Mouse (Mus musculus) thymus, postnatal 0 days (tissue): Measurements from ENCODE around the gene Catsperz. TPM values are rescaled to one million over a fixed set of nuclear protein-coding genes. Genes with fewer than 3 reads are reported as not detected.
"Not testable (repeated sequence)": the region's sequence is repeated elsewhere in the genome, so short reads cannot be mapped to it uniquely, and the experiment has no call there.

ENCODE experiments used
- DNase-seq: peaks from one replicate; pipeline ENCODE4 v3.0.0-alpha.2; 2015; ENCODE audit warnings: low spot score
- microRNA-seq: library from miRNA; unstranded; fragments of <30 nt; microRNA quantifications from one replicate; pipeline ENCODE4, GENCODE M21; 2016; ENCODE audit warnings: borderline number of aligned reads
- polyA plus RNA-seq: library from polyadenylated mRNA; unstranded; fragments of >200 nt; fragmentation: Nextera tagmentation; extraction: Ambion mirVana; gene quantifications from 2 replicates; pipeline ENCODE4 v1.2.1, GENCODE M21; 2015

Gene Catsperz
- polyA plus RNA-seq, 1 experiment from 2014 or later = 7.4 TPM

GRCm38 (mm10) chr19:6909021-6909420, 16.2 kb downstream of the Catsperz start:
- DNase-seq = no peak

DNA sequence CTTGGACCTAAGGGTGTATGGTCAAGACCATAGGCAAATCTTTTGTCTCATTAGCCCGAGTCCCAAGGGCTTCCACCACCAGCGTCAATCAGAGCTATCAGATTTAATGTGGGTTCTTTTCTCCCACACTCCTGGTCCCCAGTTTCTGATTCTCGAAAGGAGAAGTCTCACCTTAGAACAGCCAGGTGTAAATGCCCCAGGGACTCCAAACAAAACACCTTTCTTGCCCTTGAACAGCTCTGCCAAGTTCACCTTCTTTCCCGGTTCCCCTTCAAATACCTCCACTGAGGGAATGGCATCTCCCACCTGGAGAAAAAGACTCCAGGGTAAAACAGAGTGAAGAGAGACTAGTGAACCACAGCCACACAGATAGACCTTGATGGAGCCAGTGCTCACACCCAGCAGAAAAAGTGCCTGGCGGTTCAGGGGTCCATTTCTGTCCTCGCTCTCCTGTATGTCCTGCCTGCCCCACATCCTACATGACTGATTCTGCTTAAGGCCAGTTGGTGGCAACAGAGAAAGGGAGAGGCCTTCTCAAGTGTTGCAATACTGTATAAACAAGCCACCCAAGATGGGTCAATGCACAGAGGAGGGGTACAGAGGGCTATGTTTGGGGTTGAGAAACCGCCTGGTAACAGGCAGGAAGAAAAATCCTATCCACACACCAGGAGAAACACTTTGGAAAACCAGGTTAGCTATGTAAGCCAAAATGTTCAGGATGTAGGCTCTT, 17.2 kb downstream of the Catsperz start:
- DNase-seq = no peak

- no peak for DNase-seq
These were observed 18.1 kb downstream of the Catsperz start for GRCm38 (mm10) chr19:6907094-6907493.

DNA sequence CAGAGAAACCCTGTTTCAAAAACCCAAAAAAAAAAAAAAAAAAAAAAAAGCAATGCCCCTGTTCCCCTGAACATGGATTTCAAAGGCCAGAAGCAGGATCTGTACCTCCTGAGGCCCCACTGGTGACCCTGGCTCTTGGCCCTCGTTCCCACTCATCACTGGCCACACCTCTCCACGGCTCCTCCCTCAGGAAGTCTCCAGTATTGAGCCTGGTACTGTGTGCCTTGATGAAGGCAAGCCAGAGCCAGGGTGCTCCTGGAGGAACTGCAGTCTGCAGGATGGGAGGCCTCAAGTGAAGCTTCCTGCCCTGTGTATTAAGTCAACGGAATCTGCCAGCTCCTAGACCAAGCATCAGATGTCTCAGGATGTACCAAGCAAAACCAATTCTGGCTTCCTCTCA, 19.0 kb downstream of the Catsperz start:
- DNase-seq = no peak

- DNase-seq = no peak
These were observed 19.6 kb downstream of the Catsperz start for GRCm38 (mm10) chr19:6905498-6906159.

GRCm38 (mm10) chr19:6904846-6905245, 20.3 kb downstream of the Catsperz start:
- DNase-seq = no peak

DNA sequence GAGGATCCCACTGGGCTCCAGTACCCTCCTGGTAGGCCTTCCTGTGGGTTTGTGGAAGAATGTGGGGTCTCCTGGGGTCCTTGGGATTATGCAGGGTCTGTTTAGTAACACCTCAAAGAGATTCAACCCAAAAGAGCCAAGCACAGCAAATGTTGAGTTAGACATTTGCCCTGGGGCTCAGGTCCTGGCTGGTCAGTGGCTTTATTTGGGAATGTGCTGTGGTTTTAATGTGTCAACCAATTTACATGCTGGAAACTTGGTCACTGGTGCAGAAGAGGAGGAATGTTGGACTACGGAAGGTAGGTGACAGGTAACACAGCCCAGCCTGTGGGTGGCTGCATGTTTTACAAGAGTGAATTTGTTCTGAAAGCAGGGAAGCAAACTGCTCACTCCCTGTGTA, 22.1 kb downstream of the Catsperz start:
- no peak for DNase-seq

- DNase-seq = no peak
These were observed 25.5 kb downstream of the Catsperz start for GRCm38 (mm10) chr19:6899641-6900040.

DNA sequence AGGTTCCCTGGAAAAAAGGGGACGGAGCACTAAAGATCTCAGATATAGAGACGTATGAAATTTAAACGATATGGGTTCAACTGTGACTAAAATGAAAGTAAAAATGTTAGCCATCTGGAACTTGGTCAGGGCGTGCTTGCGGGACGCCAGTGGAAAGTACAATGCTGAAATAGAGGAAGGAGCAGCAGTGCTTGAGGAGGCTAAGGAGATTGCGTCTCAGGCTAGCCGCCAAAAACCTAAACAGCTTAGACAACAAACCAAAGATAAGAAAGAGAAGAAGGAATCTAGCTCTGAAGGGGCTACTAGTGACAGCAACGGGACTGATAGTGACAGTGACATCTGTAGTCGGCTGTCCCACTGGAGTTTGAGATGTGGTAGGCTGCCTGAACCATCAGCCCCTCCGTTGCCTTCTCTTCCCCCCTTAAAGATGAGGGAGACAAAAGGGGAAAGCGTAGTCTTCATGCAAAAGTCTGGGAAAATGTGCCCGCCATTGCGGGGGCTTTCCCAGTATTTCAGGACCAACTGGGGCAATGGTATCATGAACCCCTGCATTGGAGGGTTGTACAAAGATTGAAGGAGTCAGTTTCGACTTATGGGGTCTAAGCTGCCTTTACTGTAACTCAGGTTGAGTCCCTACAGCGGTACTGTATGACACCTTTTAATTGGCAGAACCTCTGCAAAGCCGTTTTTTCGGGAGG, 29.4 kb downstream of the Catsperz start:
- not testable (repeated sequence) for DNase-seq

DNA sequence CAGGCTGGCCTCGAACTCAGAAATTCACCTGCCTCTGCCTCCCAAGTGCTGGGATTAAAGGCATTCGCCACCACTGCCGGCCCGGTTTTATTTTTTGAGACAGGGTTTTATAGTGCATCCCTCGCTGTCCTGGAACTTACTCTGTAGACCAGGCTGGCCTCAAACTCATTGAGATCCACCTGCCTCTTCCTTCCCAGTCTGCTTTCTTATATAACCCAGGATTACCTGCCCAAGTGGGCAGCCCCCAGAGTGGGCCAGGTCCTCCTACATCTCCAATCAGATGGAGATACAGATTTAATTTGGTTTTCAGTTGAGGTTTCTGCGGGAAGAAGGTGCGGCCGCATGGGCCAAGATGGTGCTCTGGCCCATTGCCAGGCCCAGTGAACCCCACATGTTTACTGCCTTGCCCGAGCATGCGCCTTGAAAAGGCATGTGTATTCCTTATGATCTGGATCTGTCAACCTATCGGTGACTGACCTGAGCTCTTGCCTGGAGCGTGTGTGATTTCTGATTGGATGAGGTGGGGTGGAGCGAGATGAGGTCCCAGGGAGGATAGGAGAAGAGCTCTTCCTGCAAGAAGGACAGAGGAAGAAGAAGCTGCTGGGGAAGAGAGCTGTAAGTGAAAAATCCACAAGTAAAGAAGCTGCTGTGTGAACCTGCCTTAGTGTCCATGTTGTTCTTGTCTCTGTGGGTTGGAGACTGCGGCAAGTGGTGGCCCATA, 31.3 kb downstream of the Catsperz start:
- no peak for DNase-seq

DNA sequence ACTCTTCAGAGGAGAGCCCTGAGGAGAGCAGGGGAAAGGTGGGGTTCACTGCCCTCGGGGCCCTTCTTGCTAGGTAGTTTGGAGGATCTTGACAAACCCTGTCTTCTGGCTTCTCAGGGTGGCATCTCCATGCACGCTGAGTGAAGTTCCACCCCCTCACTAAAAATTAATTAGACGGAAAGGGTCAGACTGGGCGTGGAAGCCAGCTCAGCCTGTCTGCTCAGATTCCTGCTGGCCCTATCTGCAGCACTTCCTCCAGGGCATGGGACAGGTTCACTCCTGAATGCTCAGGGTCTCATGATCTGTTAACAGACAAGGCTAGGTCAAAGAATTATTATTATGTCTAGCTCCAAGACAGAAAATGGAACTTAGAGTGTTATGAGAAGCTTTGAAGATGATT, 32.7 kb downstream of the Catsperz start:
- no peak for DNase-seq

GRCm38 (mm10) chr19:6877965-6878364, 47.2 kb downstream of the Catsperz start:
- DNase-seq = no peak

GRCm38 (mm10) chr19:6876799-6877198, 48.4 kb downstream of the Catsperz start:
- no peak for DNase-seq

DNA sequence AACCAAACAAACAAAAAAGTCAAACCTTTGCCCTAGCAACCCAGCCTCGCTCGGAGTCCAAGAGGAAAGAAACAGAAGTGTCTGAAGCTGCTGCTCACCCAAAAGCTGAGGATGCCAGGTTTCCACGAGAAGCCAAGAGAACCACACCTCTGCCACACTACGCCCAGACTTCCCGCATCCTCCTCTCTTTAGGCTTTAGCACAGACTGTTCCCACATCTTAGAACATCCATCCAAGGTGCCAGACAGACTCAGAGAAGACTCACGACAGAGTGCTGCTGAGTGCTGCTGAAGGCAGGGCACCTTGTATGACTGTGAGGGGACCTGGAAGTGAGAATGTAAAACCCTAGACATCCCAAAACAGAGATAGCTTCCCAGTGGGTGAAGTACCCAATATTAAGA, 49.3 kb downstream of the Catsperz start:
- no peak for DNase-seq

- DNase-seq = no peak
These were observed 50.9 kb downstream of the Catsperz start for GRCm38 (mm10) chr19:6874257-6874656.

DNA sequence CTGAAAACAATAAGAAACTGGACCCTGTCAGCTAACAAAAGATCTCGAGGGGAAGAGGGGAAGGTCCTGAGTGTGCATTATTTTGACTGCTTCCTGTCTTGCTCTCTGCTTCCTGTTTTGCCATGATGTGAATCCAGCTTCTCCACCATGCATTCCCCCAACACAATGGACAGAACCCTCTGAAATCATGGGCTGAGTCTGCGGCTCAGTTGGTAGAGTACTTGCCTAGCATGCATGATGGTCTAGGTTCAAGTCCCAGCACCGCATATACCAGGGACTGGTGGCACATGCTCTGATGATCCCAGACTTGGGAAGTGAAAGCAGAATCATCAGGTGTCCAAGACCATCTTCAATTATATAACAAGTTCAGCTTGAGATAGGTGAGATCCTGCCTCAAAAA, 52.5 kb downstream of the Catsperz start:
- DNase-seq = no peak

Small RNA genes within 50 kb of the gene (microRNA-seq; reads per million reads assigned to microRNA genes)
- not detected for gene Mir6990

Other genes starting within 250 kb of the Catsperz start
- gene Rps6ka4, start 84.7 kb downstream of the Catsperz start, polyA plus RNA-seq = 9.9 and 11.8 TPM in 2 replicates
- gene Ccdc88b, start 67.2 kb downstream of the Catsperz start, polyA plus RNA-seq = 18.8 and 23.0 TPM in 2 replicates
- gene Trmt112, start 15.7 kb downstream of the Catsperz start, polyA plus RNA-seq = 234 and 240 TPM in 2 replicates
- 276 and 282 TPM in 2 replicates for gene Prdx5, start 15.3 kb downstream of the Catsperz start, polyA plus RNA-seq
- 11.4 and 13.7 TPM in 2 replicates for gene Esrra, start 3.6 kb downstream of the Catsperz start, polyA plus RNA-seq
- gene Kcnk4, start 9.1 kb upstream of the Catsperz start, polyA plus RNA-seq = 3.6 and 5.0 TPM in 2 replicates
- gene Bad, start 16.5 kb upstream of the Catsperz start, polyA plus RNA-seq = 66.7 and 69.9 TPM in 2 replicates
- gene Gpr137, start 17.1 kb upstream of the Catsperz start, polyA plus RNA-seq = 12.3 and 19.5 TPM in 2 replicates
- 421 and 425 TPM in 2 replicates for gene Ppp1r14b, start 49.6 kb upstream of the Catsperz start, polyA plus RNA-seq
- gene Plcb3, start 51.1 kb upstream of the Catsperz start, polyA plus RNA-seq = 6.2 and 7.3 TPM in 2 replicates
- 90.6 and 99.5 TPM in 2 replicates for gene Fkbp2, start 55.1 kb upstream of the Catsperz start, polyA plus RNA-seq
- 23.9 and 24.8 TPM in 2 replicates for gene Vegfb, start 62.3 kb upstream of the Catsperz start, polyA plus RNA-seq
- gene Dnajc4, start 67.2 kb upstream of the Catsperz start, polyA plus RNA-seq = 17.9 and 21.3 TPM in 2 replicates
- gene Nudt22, start 70.7 kb upstream of the Catsperz start, polyA plus RNA-seq = 32.4 and 34.6 TPM in 2 replicates
- gene Trpt1, start 70.8 kb upstream of the Catsperz start, polyA plus RNA-seq = 5.2 and 5.8 TPM in 2 replicates
- 217 and 226 TPM in 2 replicates for gene Fermt3, start 94.1 kb upstream of the Catsperz start, polyA plus RNA-seq
- gene Stip1, start 114.6 kb upstream of the Catsperz start, polyA plus RNA-seq = 149 and 196 TPM in 2 replicates
- gene Macrod1, start 131.4 kb upstream of the Catsperz start, polyA plus RNA-seq = 15.3 and 16.6 TPM in 2 replicates
- gene Flrt1, start 180.3 kb upstream of the Catsperz start, polyA plus RNA-seq = 1.3 and 1.5 TPM in 2 replicates